Mouse (Mus musculus) MEL-GATA-1-ER (cell line): ENCODE measurements around the gene Gan.
A peak's percentile ranks its signal among the peaks of the same experiment; 100 is the strongest.

Experiments used
- DNase-seq: peaks from one replicate; pipeline ENCODE4 v3.0.0-alpha.2; 2012; ENCODE audit warnings: low read depth; ENCODE audit errors: extremely low read depth

Gene Gan

DNA sequence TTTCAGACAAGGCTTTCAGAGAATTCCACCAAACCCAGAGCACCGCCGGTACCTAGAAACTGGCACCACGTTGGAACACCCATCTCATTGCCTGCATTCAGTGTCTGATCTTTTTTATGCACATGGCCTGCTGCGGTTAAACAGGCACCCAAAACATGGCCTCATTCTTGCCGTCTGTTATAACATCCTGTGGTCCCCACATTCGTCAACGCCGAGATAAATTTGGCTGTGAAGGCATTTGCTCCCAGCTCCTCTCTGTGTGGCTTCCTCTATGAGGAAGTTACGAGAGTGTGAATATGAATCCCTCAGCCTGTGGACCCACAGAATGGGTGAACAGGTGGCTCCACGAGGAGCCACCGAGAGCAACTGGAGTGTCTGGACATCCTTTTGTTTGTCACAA is 90.4 kb downstream of the Gan start:
- DNase-seq: no peak

- DNase-seq: no peak
Measured at GRCm38 (mm10) chr8:117251086-117251681, 93.2 kb downstream of the Gan start.

DNA sequence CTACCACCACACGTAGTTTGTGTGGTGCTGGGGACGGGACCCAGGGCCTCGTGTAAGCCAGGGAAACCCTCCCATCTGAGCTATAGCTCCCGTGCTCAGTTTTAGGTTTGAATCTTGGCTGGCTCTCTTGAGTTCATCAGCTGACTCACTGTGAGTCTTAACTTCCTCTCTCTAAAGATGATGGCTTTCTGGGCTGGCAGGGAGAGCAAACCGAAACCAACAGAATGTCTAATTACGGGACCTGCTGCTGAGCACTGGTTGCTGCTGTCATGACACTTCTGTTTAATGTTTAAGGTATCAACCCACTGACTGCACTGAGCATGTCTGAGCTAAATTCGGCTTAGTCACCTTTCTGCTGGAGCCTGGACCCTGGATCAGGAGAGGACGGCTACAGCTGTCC is 94.7 kb downstream of the Gan start:
- DNase-seq: no peak

GRCm38 (mm10) chr8:117253390-117254269 is 95.7 kb downstream of the Gan start:
- no peak for DNase-seq

GRCm38 (mm10) chr8:117254496-117254895 is 96.6 kb downstream of the Gan start:
- DNase-seq: no peak

- no peak for DNase-seq
Measured at GRCm38 (mm10) chr8:117256292-117256938, 98.5 kb downstream of the Gan start.

DNA sequence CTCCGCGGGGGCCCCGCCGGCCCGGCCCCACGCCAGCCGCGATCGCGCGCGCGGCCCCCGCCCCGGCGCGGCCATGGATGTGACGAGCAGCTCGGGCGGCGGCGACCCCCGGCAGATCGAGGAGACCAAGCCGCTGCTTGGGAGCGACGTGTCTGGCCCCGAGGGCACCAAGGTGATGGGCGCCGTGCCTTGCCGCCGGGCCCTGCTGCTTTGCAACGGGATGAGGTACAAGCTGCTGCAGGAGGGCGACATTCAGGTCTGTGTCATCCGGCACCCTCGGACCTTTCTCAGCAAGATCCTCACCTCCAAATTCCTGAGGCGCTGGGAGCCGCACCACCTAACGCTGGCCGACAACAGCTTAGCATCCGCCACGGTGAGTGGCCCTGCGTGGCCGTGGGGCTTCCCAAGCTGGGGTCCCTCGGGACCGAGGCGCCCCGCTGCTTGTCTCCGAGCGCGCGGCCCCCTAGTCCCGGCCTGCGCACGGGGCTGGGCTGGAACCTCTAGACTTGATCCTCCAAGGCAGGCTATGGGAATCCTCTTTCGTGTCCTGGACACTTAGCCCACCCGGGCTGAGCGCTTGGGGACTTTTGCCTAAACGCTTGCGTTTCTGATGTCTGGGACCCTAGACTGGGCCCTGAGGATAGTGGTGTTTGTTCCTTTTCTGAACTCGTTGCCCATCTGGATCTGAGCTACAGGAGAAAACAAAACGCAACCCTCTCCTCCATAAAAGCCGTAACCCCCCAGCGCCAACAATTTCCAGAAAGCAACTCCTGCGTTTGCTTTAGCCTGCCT is 99.3 kb downstream of the Gan start, which contains the start of gene Cmip:
Gene Cmip (plus strand): TSS at position 36 of the 792 bp plus-strand sequence.
- DNase-seq: no peak

GRCm38 (mm10) chr8:117257821-117258575 is 100.1 kb downstream of the Gan start:
- no peak for DNase-seq

DNA sequence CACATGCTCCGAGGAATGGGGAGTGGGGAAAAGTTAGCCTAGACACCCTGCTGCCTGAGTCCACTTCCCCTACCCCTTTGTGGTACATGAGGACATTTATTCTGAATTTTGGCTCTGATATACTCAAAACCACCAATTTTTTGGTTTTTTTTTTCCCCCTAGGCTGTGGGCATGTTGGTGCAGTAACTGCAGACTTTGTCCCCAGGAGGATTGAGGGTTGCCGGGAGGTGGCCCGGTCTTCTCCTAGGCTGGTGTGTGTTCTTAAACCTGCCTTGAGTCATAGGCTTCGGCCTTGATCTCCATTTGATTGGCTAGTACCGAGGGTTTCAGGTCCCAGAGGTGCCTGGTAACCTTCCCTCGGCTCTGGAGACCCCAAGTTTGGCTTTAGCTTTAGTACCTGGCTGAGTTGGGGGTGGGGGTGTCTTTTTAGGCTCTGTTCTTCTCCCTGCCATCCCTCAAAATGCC is 100.7 kb downstream of the Gan start:
- no peak for DNase-seq

DNA sequence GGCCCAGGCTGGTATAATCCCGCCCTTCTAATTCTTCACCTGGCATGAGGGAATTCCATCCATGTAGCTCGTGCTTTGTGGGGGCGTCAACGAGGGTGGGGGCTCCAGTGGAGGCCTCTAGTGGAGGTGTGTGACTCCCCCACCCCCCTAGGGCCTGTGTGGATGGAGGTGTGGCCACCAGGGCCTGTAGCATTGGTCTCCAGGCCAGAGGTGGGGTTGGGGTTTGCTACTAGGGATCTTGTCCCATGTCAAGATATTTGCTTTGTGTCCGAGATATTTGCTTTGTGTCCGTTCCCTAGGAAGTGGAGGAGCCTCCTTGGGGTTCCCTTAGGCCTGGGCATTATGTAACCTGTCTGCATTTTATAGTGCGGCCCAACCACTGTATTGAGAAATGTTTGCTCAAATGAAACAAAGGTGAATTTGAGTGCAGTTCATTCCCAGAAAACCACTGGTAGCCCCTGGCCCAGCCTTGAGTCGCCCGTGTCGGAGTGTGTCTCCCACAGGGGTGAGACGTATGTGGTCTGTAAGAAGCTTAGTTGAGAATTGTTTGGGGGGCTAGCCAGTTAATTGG is 101.6 kb downstream of the Gan start:
- DNase-seq: no peak

- DNase-seq: no peak
Measured at GRCm38 (mm10) chr8:117260234-117260929, 102.4 kb downstream of the Gan start.

DNA sequence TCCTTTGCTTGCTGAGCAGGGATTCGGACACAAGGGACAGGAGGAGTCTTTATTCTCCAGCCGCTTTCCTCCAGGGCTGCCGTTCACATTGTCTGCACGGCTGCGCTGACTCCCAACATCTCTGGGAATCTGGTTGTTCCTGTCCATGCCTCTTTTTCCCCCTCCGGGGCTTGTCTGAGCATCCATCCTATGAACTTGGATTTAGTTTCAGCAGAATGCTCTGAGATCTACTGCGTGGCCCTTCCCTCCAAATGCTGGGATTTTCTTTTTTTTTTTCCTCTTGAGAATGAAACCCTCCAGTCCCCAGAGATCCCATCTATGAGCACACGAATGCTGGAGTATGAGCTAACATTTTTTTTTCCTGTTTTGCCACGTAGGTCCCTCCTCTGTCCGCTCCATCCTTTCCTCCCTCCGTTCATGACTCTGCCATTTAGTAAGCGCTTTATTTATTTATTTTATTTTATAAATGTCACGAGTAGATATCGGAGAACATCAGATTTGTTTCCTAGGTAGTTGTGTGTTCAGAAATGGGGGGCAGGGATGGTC is 103.1 kb downstream of the Gan start:
- no peak for DNase-seq

GRCm38 (mm10) chr8:117261702-117262101 is 103.8 kb downstream of the Gan start:
- DNase-seq: no peak

DNA sequence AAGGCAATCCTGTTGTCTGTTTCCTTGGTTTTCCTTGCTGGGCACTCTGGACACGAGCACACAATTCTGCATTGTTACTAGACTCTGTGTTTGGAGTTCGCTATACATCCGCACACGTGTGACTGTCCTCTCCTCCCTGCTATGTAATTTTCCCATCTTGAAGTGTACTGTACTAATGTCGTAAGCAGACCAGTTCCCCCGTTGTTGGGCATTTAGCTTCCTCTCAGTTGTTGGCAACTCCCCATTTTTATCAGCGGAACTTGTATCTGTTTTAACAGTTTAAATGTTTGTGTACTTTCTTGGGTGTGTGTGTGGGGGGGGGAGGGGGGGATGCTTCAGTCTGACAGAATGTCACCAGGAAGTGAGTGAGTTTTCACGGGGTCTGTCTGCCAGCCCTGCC is 104.8 kb downstream of the Gan start:
- DNase-seq: peak; percentile 85

GRCm38 (mm10) chr8:117263442-117263841 is 105.5 kb downstream of the Gan start:
- DNase-seq: peak; percentile 90

GRCm38 (mm10) chr8:117265079-117265478 is 107.1 kb downstream of the Gan start:
- DNase-seq: no peak
